Mouse (Mus musculus): ENCODE results near the gene Gng3. TPM values are rescaled to one million over a fixed set of nuclear protein-coding genes. Genes with fewer than 3 reads are reported as not detected.
"Not testable (repeated sequence)": the region's sequence is repeated elsewhere in the genome, so short reads cannot be mapped to it uniquely, and the experiment has no call there.

Gng3 gene
- 0.39 to 0.64 TPM in 2 of 3 replicates, not detected in the other for total RNA-seq (2017)

DNA sequence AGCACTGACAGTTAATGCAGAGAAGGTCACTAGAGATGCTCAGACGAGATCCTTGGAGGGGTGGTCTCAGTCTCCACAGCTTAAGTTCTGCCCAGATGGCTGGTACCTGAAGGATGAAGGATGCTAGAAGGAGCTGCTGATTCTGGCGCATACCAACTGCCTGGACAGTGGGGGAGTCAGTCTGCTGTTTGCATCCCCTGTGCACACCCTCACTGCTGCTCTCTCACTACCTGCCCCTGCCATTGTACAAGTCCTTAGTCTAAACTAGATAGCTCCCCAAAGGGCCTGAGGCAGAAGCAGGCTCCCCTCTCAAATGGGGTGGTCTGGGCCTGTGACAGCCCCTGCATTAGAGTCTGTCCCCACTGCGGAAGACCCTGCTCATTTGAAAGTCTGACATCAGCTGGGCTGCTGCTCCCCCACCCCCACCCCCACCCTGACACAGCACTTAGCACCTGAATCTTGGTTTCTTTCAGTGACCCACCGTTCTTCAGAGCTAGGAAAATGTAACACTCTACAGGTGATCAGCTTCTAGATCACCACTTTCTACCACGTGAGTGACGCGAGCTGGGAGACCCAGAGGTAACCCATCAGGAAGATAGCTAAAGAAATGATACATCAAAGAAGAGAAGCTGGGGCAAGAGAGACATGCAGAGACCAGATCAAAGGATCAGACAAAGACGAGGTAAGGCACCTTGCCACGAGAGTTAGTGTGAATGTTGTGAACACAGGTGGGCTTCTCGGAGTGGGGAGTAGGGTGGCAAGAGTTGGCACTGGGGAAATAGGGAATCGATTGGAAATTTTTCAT is at the start of gene Gng3:
Gene Gng3 (minus strand): TSS at position 92 of the 805 bp plus-strand sequence.
- ATAC-seq (replicated peaks; ENCODE audit: insufficient number of reproducible peaks, low FRiP score, low TSS enrichment, poor library complexity, severe bottlenecking) = no peak

DNA sequence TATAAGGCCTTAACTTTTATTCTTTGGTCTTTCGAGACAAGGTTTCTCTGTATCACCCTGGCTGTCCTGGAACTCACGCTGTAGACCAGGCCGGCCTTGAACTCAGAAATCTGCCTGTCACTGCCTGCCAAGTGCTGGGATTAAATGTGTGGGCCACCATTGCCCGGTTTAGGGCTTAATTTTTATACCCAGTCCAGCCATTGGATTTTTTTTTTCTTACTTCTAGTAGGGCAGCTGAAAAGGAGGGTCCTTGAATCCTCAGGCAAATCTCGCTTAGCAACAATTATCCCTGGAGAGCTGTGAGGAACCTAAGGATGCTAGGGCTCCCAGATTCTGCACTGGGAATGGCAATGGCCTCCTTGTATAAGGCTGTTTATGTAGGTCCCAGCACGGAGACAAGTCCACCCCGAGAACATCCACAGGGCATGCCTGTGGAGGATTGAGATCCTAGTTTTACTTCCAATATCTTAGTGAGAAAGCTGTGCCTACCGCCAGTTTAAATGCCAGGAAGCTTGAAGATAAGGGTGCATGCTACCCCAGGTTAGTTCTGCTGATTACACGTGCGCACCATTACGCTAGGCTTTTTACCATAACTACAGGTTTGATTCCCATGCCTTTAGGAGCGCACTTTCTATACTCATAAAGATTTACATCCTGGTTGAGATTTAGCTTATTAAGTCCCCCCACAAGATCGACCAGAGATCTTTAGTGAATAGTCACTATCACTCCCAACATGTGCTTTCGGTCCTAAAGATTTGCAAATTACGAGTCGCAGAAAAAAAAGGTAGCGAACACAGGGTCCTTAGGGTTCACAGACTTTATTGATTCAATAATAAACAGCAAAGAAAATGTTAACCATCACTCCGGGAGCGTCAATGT is 48.8 kb upstream of the Gng3 start:
- no peak for ATAC-seq (replicated peaks; ENCODE audit: insufficient number of reproducible peaks, low FRiP score, low TSS enrichment, poor library complexity, severe bottlenecking)

DNA sequence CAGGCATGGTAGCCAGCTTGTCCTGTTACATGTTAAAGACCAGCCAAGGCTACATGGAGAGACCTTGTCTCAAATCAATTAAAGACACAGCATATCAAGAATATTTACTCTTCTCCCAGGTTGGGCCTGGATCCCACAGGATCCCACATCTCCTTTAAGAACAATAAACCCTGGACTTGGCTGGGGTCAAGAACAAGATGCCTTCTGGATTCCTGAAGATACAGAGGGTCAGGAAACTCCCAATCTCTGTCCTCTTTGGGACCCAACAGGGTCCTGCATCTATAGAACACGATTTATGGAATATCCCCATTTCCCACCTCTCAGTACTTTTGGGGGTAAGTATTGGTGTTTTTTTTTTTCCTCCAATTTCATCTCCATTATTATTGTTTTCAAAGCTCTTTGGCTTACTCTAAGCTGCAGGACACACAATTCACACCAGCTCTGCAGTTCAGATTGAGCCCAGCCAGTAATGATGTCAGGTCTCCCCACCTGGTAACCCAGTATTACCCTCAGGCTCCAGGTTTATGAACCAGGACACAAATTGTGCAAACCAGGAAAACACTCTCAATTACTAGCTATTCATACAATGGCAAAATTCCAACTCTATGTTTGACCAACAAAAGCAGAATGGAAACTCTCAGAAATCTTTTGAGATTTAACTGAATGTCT is 48.1 kb upstream of the Gng3 start:
- ATAC-seq (replicated peaks; ENCODE audit: insufficient number of reproducible peaks, low FRiP score, low TSS enrichment, poor library complexity, severe bottlenecking) = no peak

DNA sequence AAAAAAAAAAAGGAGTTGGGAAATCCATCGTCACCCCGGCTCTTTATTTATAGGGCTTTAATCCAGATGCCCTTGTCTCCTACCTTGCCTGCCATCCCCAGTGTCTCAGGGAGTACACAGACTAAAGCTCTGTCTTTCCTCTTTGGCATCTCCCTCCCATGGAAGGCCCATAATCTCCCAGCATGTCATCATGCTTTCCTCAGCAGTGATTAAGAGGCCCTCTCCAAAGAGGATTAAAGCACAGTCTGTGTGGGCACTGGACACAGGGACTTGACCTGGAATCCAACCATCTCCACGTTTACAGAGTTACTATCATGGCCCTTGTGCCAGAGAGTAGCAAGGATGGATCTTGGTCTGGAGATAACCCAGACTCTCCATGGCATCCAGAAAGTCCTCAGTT is 44.6 kb upstream of the Gng3 start, which contains the start of the genes Lbhd1 and Gm49403:
Gene Lbhd1 (plus strand): TSS at position 117 of the 400 bp plus-strand sequence.
Gene Gm49403 (plus strand): TSS at position 315 of the 400 bp plus-strand sequence.
- ATAC-seq (replicated peaks; ENCODE audit: insufficient number of reproducible peaks, low FRiP score, low TSS enrichment, poor library complexity, severe bottlenecking) = no peak

DNA sequence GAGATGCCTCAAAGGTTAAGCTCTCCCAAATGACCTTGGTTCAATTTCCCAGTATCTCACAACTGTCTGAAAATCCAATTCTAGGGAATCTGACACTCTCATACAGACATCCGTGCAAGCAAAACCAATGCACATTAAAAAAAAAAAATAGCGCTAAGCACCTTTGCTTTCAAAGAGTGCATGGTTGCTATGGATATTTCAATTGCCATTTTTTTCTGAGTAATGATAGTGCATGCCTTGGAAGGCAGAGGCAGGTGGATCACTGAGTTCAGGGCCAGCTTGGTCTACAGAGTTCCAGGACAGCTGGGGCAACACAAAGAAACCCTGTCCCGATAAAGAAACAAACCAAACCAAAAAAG is 42.0 kb upstream of the Gng3 start:
- ATAC-seq (replicated peaks; ENCODE audit: insufficient number of reproducible peaks, low FRiP score, low TSS enrichment, poor library complexity, severe bottlenecking) = no peak

DNA sequence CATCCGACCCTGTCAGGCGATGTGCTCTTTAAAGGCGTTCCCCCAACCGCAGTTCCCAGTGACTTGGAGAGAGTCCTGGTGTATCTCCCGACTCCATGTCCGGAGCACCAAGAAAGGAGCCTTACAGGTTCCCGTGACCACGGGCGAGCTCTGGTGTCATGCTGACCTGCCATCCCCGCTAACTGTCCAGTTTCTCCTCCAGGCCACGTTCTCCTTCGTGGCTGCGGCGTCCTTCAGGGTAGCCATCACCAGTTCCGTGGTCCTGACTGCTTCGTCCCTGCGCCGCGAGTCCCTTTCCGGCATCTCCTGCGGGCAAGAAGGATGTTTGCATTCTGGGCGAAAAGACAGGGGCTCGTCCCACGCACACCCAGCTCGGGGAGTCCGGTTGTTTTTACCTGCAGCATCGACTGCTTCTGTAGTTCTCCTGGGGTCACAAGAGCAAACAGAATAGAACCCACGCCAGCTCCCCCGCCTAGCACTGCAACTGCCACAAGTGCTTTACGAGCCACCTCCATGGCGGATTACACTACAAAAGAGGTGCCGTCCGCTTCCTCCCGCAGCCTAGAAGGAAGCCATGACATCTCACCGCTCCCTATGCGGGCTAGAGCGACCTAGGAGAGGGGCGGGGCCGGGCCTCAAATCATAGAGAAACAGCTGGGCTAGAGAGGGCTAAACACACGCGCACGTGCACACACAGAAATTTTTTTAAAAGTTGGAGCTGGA is 41.5 kb upstream of the Gng3 start, which contains the start of gene Uqcc3:
Gene Uqcc3 (minus strand): TSS at position 613 of the 723 bp plus-strand sequence.
- ATAC-seq (replicated peaks; ENCODE audit: insufficient number of reproducible peaks, low FRiP score, low TSS enrichment, poor library complexity, severe bottlenecking) = peak; percentile 98

DNA sequence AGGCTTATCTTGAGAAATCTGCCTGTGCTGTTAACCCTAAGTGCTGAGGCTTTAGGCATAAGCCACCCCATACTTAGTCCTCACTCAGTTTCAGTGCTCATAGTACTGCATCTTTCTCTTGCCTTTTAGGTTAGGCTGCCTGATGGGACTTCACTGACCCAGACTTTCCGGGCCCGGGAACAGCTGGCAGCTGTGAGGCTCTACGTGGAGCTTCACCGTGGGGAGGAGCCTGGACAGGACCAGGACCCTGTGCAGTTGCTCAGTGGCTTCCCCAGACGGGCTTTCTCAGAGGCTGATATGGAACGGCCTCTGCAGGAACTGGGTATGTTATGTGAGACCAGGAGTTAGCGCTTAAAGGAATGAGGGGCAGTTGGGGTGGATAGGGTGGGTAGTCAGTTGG is 36.0 kb upstream of the Gng3 start:
- ATAC-seq (replicated peaks; ENCODE audit: insufficient number of reproducible peaks, low FRiP score, low TSS enrichment, poor library complexity, severe bottlenecking) = no peak

DNA sequence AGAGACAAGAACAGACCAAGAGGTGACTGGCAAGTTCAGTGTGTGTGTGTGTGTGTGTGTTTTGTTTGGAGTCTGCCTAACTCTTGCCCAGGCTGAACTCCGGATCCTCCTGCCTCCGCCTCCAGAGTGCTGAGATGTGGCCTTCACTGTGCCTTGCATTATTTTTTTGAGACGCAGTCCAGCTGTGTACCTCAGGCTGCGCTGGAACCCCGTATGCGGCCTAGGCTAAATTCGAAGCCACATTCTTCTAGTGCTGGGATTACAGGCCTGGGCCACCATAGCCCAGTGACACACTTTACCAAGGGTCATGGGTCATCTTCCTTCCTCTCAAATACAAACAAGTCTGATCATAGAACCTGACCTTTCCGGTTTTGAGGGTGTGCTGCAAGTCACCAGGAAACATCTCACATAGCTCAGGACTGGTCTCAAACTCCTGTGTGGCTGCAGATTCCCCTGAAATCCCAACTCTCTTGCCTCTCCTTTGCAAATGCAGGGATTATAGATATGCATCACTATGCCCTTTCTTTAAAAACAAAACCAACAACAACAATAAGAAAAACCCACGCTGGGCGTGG is 33.4 kb upstream of the Gng3 start:
- ATAC-seq (replicated peaks; ENCODE audit: insufficient number of reproducible peaks, low FRiP score, low TSS enrichment, poor library complexity, severe bottlenecking) = no peak

DNA sequence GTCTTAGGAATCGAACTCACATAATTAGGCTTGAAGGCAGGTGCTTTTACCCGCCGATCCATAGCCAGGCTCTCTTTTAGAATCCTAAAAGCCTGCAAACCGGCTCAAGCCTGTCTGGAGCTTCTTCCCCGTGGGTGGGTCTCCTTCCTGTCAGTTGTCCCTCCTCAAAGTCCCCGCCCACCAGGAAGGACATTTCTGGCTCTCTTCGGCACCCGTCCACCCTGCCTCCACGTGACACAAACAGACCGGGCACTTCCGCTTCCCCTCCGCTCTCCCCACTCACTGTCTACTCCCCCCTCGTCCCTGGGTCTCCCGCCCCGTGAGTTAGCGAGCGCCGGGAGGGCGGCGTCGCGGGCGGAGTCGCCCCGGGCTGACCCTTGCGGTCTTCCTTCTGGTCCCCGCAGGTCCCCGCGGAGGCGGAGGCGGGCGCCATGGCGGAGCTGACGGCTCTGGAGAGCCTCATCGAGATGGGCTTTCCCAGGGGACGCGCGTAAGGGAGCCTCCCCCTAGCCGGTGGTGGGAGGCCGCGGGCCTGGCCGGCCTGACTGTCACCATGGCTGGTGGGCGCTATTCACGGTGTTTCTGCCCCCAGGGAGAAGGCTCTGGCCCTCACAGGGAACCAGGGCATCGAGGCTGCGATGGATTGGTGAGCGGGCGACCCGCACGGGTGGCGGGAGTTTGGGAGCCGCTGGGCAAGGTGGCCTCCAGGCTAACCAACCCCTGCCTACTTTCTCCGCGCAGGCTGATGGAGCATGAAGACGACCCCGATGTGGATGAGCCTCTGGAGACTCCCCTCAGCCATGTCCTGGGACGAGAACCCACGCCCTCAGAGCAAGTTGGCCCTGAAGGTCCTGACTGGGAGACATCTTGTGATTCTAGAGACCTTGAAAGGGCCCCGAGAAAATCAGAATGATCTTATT is 32.5 kb upstream of the Gng3 start, which contains the start of gene Ubxn1:
Gene Ubxn1 (plus strand): TSS at position 230 of the 920 bp plus-strand sequence.
- ATAC-seq (replicated peaks; ENCODE audit: insufficient number of reproducible peaks, low FRiP score, low TSS enrichment, poor library complexity, severe bottlenecking) = peak; percentile 100

DNA sequence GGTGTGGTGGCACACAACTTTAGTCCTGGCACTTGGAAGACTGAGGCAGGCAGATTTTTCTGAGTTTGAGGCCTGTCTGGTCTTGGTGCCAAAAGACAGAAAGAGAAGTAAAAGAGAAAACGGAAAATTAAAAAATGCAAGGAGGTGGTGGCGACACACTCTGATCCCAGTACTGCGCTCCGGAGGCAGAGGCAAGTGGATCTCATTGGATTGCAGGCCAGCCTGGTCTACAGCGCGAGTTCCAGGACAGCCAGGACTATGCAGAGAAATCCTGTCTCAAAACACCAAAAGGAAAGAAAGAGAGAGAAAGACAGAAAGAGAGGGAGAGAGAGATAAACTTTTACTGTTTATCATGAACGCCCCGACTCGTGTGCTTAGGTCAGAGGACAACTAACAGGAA is 31.8 kb upstream of the Gng3 start:
- ATAC-seq (replicated peaks; ENCODE audit: insufficient number of reproducible peaks, low FRiP score, low TSS enrichment, poor library complexity, severe bottlenecking) = no peak

DNA sequence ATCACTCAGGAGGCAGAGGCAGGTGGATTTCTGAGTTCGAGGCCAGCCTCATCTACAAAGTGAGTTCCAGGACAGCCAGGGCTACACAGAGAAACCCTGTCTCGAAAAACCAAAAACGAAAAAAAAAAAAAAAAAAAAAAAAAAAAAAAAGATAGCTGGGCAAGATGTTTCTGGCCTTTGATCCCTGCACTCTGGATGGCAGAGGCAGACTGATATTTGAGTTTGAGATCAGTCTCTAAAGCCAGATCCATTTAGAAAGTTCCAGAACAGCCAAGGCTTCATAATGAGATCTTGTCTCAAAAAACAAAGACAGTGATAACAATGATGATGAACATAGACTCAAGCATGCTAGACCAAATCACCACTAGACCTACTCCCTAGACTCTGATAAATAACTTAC is 31.4 kb upstream of the Gng3 start:
- ATAC-seq (replicated peaks; ENCODE audit: insufficient number of reproducible peaks, low FRiP score, low TSS enrichment, poor library complexity, severe bottlenecking) = not testable (repeated sequence)

DNA sequence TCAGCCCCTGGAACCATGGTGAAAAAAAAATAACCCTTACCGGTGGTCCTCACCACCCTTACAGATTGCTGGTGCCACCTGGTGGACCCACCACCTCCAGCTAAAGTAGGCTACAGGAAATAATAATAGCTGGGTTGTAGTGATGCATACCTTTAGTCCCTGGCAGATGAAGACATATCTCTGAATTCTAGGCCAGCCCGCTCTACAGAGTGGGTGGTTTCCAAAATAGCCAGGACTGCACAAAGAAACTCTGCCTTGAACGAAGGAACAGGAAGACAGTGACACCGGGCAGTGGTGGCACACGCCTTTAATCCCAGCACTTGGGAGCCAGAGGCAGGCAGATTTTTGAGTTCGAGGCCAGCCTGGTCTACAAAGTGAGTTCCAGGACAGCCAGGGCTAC is 25.3 kb upstream of the Gng3 start:
- no peak for ATAC-seq (replicated peaks; ENCODE audit: insufficient number of reproducible peaks, low FRiP score, low TSS enrichment, poor library complexity, severe bottlenecking)

DNA sequence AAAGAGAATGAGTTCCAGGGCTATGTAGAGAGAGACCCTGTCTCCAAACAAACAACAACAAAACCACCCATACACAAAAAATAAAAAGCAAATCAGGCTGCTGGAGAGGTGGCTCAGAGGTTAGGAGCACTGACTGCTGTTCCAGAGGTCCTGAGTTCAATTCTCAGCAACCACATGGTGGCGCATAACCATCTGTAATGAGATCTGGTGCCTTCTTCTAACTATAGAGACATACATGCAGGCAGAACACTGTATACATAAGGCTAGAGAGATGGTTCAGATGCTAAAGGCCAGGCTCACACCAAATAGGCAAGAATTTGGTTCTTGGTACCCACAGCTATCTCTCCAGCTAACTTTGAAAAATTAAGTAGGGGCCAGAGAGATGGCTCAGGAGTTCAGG is 20.0 kb upstream of the Gng3 start:
- no peak for ATAC-seq (replicated peaks; ENCODE audit: insufficient number of reproducible peaks, low FRiP score, low TSS enrichment, poor library complexity, severe bottlenecking)

DNA sequence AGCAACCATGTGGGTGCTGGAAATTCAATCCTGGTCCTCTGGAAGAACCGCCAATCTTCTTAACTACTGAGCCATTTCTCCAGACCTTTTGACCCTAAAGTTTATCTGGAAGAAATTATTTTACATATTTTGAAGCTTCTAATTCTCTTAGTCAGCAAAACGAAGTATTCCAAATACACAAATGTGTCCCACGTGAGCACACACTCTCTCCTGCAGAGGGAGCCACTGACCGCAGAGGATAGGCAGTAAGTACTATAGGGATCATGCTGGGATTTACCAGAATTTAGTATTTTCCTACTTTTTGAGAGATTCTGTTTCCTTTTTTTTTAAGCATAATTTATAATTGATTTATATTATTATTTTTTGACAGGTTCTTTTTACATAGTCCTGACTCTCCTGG is 18.7 kb upstream of the Gng3 start:
- no peak for ATAC-seq (replicated peaks; ENCODE audit: insufficient number of reproducible peaks, low FRiP score, low TSS enrichment, poor library complexity, severe bottlenecking)

DNA sequence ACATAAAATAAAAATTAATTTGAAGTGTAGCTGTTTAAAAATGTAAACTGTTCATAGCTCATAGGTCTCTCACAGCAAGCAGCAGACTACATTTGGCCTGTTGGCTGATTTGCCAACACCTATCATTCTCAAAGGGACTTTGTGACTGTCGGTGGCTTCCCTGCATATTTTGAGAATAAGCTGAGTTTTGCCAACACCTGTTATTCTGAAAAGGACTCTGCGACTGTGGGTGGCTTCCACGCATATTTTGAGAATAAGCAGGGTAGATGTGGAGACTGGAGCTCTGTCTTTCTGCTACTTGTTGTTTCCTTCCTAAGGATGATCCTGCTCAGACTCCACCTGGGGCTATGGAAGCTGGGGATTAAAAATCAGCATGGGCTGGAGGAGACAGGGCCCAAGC is 14.1 kb upstream of the Gng3 start:
- no peak for ATAC-seq (replicated peaks; ENCODE audit: insufficient number of reproducible peaks, low FRiP score, low TSS enrichment, poor library complexity, severe bottlenecking)

DNA sequence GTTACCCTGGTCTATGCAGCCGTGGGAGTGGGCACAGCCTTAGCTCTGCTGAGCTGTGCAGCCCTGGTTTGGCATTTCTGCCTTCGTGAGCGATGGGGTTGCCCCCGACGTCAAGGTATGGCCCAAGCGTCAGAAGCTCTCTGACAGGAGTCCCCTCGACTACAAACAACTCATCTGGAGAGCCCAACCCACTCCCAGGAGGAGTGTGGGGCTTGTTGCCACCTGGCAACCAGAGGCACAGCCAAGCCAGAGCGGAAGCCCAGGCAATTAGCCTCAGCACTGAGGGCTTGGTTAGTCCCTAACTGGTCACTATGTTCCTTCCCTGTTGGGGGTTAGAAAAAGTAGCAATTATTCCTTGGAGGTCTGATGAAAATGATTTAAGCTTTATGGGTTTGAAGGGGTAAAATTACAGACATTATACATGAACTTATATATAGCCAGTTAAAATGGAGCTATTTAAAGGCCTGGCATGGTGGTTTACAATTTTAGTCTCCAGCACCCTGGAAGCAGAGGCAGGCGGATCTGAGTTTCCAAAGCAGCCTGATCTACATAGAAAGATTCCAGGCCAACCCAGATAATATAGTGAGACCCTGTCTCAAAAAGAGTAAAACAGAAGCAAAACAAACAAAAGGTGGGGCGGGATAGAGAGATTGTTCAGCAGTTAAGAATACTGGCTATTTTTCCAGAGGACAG is 13.4 kb upstream of the Gng3 start:
- ATAC-seq (replicated peaks; ENCODE audit: insufficient number of reproducible peaks, low FRiP score, low TSS enrichment, poor library complexity, severe bottlenecking) = no peak

DNA sequence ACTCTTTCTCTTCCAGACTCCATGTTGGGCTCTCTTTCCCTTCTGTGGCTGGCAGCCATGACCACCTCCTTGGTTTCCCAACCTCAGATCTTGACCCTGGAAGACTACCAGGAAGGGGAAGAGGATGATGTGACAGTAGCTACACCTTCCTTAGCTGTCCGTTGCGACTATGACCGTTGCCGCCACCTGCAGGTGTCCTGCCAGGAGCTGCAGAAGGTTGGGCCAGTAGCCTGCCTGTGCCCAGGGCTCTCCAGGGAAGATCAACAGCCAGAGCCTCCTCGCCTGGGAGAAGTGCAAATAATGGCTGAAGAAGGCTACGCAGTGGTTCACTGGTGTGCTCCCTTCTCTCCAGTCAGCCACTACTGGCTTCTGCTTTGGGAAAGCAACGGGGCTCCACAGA is 12.6 kb upstream of the Gng3 start:
- ATAC-seq (replicated peaks; ENCODE audit: insufficient number of reproducible peaks, low FRiP score, low TSS enrichment, poor library complexity, severe bottlenecking) = no peak

Measured in monocyte, adult 5-6 weeks (primary cell).